Mouse (Mus musculus) frontal cortex, postnatal 10 days (tissue): ENCODE measurements around the gene Bri3.

Source experiments
- DNase-seq, 2 experiments: peaks; one replicate each; pipeline ENCODE4 v3.0.0; 2022; ENCODE audit warnings: low spot score in 2 of 2, mixed read lengths in 1 of 2

Gene Bri3

GRCm38 (mm10) chr5:144234714-144235113, 9.5 kb upstream of the Bri3 start:
- no peak for DNase-seq

- no peak for DNase-seq
Observed at GRCm38 (mm10) chr5:144238969-144239368, 5.3 kb upstream of the Bri3 start.

- no peak for DNase-seq
Observed at GRCm38 (mm10) chr5:144245592-144245991, 1.4 kb downstream of the Bri3 start.

- DNase-seq, result no peak
Observed at GRCm38 (mm10) chr5:144246669-144247068, 2.4 kb downstream of the Bri3 start.

- DNase-seq, result no peak
Observed at GRCm38 (mm10) chr5:144247307-144247706, 3.1 kb downstream of the Bri3 start.

GRCm38 (mm10) chr5:144247906-144248585, 3.8 kb downstream of the Bri3 start:
- DNase-seq, result no peak

GRCm38 (mm10) chr5:144249871-144250270, 5.6 kb downstream of the Bri3 start:
- DNase-seq, result no peak

GRCm38 (mm10) chr5:144251876-144252577, 7.8 kb downstream of the Bri3 start:
- DNase-seq, result no peak

GRCm38 (mm10) chr5:144253212-144253611, 9.0 kb downstream of the Bri3 start:
- DNase-seq, result no peak

GRCm38 (mm10) chr5:144254122-144254810, 10.0 kb downstream of the Bri3 start:
- DNase-seq, result no peak

- peak; percentile 77 for DNase-seq
Observed at GRCm38 (mm10) chr5:144254811-144255631, 10.8 kb downstream of the Bri3 start.

- DNase-seq, result peak; percentile 41 to 42
Observed at GRCm38 (mm10) chr5:144255632-144256540, 11.6 kb downstream of the Bri3 start.

GRCm38 (mm10) chr5:144256541-144256870, 12.3 kb downstream of the Bri3 start:
- no peak for DNase-seq

- DNase-seq, result no peak
Observed at GRCm38 (mm10) chr5:144256888-144257287, 12.7 kb downstream of the Bri3 start.

- DNase-seq, result no peak
Observed at GRCm38 (mm10) chr5:144257451-144258110, 13.3 kb downstream of the Bri3 start.

- no peak for DNase-seq
Observed at GRCm38 (mm10) chr5:144258131-144258611, 13.9 kb downstream of the Bri3 start.

- DNase-seq, result no peak
Observed at GRCm38 (mm10) chr5:144258687-144259086, 14.4 kb downstream of the Bri3 start.

GRCm38 (mm10) chr5:144259228-144259627, 15.0 kb downstream of the Bri3 start:
- no peak for DNase-seq

- DNase-seq, result no peak
Observed at GRCm38 (mm10) chr5:144260464-144260863, 16.2 kb downstream of the Bri3 start.

- no peak for DNase-seq
Observed at GRCm38 (mm10) chr5:144261309-144261708, 17.1 kb downstream of the Bri3 start.
